Mouse (Mus musculus) liver, embryonic 14 days (tissue): ENCODE measurements around the gene Fank1. TPM values are rescaled to one million over a fixed set of nuclear protein-coding genes. Genes with fewer than 3 reads are reported as not detected.

ENCODE experiments used
- polyA plus RNA-seq: library from polyadenylated mRNA; depleted of rRNA; stranded (reverse); fragments of >200 nt; gene quantifications from 2 replicates; pipeline ENCODE4 v1.2.3, GENCODE M21; 2012; rRNA removed

Gene Fank1
- 0.02 TPM in 1 of 2 replicates, not detected in the other for polyA plus RNA-seq

GRCm38 (mm10) chr7:133776626-133776996, at the start of gene Fank1:
Gene Fank1, plus strand, starts transcription at chr7:133776861.

GRCm38 (mm10) chr7:133782717-133783435, 6.2 kb downstream of the Fank1 start, which contains the start of gene Dhx32:
Gene Dhx32, minus strand, starts transcription at chr7:133782726.

Other genes starting within 250 kb of the Fank1 start
- not detected in 2 replicates for gene Tex36, start 174.7 kb upstream of the Fank1 start, polyA plus RNA-seq
- 8.3 and 10.3 TPM in 2 replicates for gene Edrf1, start 139.3 kb upstream of the Fank1 start, polyA plus RNA-seq
- 0.06 TPM in 2 replicates for gene Mmp21, start 96.8 kb upstream of the Fank1 start, polyA plus RNA-seq
- 63.3 and 67.3 TPM in 2 replicates for gene Bccip, start 67.5 kb upstream of the Fank1 start, polyA plus RNA-seq
- 149 and 174 TPM in 2 replicates for gene Uros, start 66.8 kb upstream of the Fank1 start, polyA plus RNA-seq
- gene Dhx32, start 5.9 kb downstream of the Fank1 start, polyA plus RNA-seq: 6.5 and 7.0 TPM in 2 replicates